Mouse (Mus musculus) forebrain, embryonic 15.5 days (tissue): ENCODE measurements around the gene Gfer. TPM values are rescaled to one million over a fixed set of nuclear protein-coding genes. Genes with fewer than 3 reads are reported as not detected.
"Not testable (repeated sequence)": the region's sequence is repeated elsewhere in the genome, so short reads cannot be mapped to it uniquely, and the experiment has no call there.

Source experiments
- ATAC-seq: fragments of 200-750 bp; cut with Nextera tagmentation; replicated peaks from 2 replicates; pipeline ENCODE4 v1.8.0; 2017; ENCODE audit warnings: mild to moderate bottlenecking, moderate TSS enrichment, moderate library complexity
- H3K27ac ChIP-seq: fragments of 300-500 bp; sonication (generic); replicated peaks from 2 replicates; pipeline ENCODE4 v1.5.1; 2015; ENCODE audit warnings: mild to moderate bottlenecking, inconsistent platforms
- H3K27me3 ChIP-seq: fragments of 300-500 bp; sonication (generic); 2 replicates; pipeline ENCODE4 v1.6.1; 2015; ENCODE audit warnings: inconsistent platforms
- H3K36me3 ChIP-seq: fragments of 300-500 bp; sonication (generic); 2 replicates; pipeline ENCODE4 v1.6.1; 2015; ENCODE audit warnings: mild to moderate bottlenecking, inconsistent platforms
- H3K4me1 ChIP-seq: fragments of 300-500 bp; sonication (generic); 2 replicates; pipeline ENCODE4 v1.6.1; 2015; ENCODE audit warnings: inconsistent platforms
- H3K4me2 ChIP-seq: fragments of 300-500 bp; sonication (generic); replicated peaks from 2 replicates; pipeline ENCODE4 v1.6.1; 2015; ENCODE audit warnings: mild to moderate bottlenecking, inconsistent platforms
- H3K4me3 ChIP-seq: fragments of 300-500 bp; sonication (generic); 2 replicates; pipeline ENCODE4 v1.5.1; 2015; ENCODE audit warnings: mild to moderate bottlenecking, inconsistent platforms
- H3K9ac ChIP-seq: fragments of 300-500 bp; sonication (generic); replicated peaks from 2 replicates; pipeline ENCODE4 v1.6.1; 2015; ENCODE audit warnings: mild to moderate bottlenecking, inconsistent platforms
- H3K9me3 ChIP-seq: fragments of 300-500 bp; sonication (generic); 2 replicates; pipeline ENCODE4 v1.6.1; 2016; ENCODE audit warnings: inconsistent platforms
- WGBS: fragments of 180-500 bp; shearing (Covaris S2); methylation state at CpG from one replicate; pipeline ENCODE4 v1.1.7; 2015; ENCODE audit warnings: mixed read lengths; 5-methylcytosine and 5-hydroxymethylcytosine counted together
- polyA plus RNA-seq: library from polyadenylated mRNA; unstranded; fragments of >200 nt; fragmentation: Nextera tagmentation; extraction: Ambion mirVana; gene quantifications from 2 replicates; pipeline ENCODE4 v1.2.1, GENCODE M21; 2015

Gene Gfer
- polyA plus RNA-seq, 1 experiment from 2014 or later = 38.7 TPM

- under 1% methylated on average over 11 of the region's 11 CpGs for WGBS
- Histone ChIP-seq H3K4me1 (peaks cover 40% of the 10 kb centered on the region), H3K36me3 (peaks cover 18% of the 10 kb centered on the region), H3K4me3 (peak overlapping the region; percentile 88), H3K4me2 (peak overlapping the region; percentile 70), H3K9ac (peak overlapping the region; percentile 77), H3K27ac (peak overlapping the region; percentile 86; the same call in 1 of the 2 replicates)
- not testable (repeated sequence) for ATAC-seq, H3K27me3 ChIP-seq, H3K9me3 ChIP-seq
These were observed 24.7 kb upstream of the Gfer start for GRCm38 (mm10) chr17:24720616-24721015.

DNA sequence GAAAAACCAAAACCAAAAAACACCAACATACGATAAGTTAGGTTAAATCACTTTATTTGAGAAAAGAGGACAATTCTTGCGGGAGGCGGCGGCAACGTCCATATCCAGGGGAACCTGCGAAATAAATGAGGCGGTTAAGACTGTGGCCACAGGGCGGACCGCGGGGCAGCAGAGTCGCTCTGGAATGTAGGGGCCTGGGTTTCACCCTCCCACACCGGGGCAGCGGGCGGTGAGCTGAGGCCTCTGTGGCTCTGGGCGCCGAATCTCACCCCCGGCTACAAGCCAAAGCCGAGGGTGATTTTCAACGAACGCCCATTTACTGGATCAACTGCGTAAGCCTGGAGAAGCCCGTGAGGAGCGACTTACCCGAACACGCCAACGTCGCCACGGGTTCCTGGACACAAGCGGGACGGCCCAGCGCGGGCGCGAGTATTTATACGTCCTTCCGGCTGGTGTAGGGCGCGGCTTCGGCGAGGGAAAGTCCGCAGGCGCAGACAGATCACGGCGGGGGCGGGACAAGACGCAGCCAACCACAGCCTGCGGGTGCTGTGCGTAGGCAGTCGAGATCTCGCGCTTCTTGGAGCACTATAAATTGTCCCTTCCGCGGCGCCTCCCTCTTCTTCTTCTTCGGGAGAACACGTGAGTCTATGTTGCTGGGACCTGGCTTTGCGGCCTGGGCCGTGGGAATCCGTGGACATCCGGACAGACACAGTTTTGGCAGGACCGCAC lies 23.7 kb upstream of the Gfer start:
- no peaks in the 10 kb centered on the region for H3K27me3 ChIP-seq
- H3K4me1 ChIP-seq = peaks cover 40% of the 10 kb centered on the region
- H3K27ac ChIP-seq = peak overlapping the region; percentile 86
- WGBS = under 1% methylated on average over 61 of the region's 61 CpGs
- peak overlapping the region; percentile 88 for H3K4me3 ChIP-seq
- H3K36me3 ChIP-seq = peaks cover 18% of the 10 kb centered on the region
- peak; percentile 99 for ATAC-seq
- no peaks in the 10 kb centered on the region for H3K9me3 ChIP-seq
- H3K4me2 ChIP-seq = peak overlapping the region; percentile 70
- H3K9ac ChIP-seq = peak overlapping the region; percentile 95

DNA sequence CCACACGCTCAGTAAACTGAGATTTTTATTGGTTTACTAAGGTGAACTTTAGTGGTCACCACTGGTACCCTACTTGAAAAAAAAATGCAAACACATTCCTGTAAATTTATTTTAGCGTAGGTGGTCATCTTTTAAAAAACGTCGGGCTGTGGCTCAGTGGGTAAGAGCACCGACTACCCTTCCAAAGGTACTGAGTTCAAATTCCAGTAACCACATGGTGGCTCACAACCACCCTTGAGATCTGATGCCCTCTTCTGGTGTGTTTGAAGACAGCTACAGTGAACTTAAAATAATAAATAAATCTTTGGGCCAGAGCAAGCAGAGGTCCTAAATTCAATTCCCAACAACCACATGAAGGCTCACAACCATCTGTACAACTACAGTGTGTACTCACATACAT lies 23.0 kb upstream of the Gfer start:
- not testable (repeated sequence) for H3K9me3 ChIP-seq, ATAC-seq, H3K27ac ChIP-seq, H3K27me3 ChIP-seq
- Histone ChIP-seq H3K4me2 (peak overlapping the region; percentile 67), H3K4me1 (peaks cover 40% of the 10 kb centered on the region), H3K36me3 (peaks cover 18% of the 10 kb centered on the region), H3K4me3 (peak overlapping the region; percentile 88), H3K9ac (peak overlapping the region; percentile 95)
- WGBS = 73% methylated on average over 5 of the region's 5 CpGs

DNA sequence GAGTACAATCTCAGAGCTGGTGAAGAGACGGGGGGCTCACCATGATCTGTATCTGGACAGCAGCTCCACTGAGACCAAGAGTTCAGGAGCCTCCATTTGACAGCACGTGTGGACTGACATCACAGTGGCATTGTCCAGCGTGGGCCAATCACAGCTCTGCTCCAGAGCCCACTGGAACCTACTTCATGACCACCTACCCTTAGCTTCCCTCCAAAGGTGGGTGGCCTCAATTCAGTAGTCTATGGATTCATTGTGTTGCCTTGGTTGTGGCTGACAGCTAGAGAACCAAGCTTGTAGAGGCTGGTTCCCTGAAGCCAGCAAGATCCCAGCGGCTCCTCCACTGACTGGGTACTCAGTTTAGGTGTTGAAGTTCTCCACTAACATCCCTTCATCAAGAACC lies 22.0 kb upstream of the Gfer start, which contains the start of the genes Rnf151 and Rps2:
Gene Rnf151 (minus strand): TSS at position 121 of the 400 bp plus-strand sequence.
Gene Rps2 (plus strand): TSS at position 174 of the 400 bp plus-strand sequence.
- Histone ChIP-seq H3K27ac (no peak within 1 kb of the TSS), H3K36me3 (peaks cover 18% of the 10 kb centered on the region), H3K4me2 (peak within 1 kb of the TSS; percentile 67), H3K4me3 (peak within 1 kb of the TSS; percentile 88), H3K9me3 (no peaks in the 10 kb centered on the region), H3K27me3 (no peaks in the 10 kb centered on the region), H3K9ac (no peak within 1 kb of the TSS), H3K4me1 (peaks cover 31% of the 10 kb centered on the region)
- 81% methylated on average over 4 of the region's 4 CpGs for WGBS
- no peak for ATAC-seq

- no peaks in the 10 kb centered on the region for H3K27me3 ChIP-seq
- H3K9ac ChIP-seq = no peak overlapping the region
- no peak for ATAC-seq
- no peak overlapping the region for H3K4me2 ChIP-seq
- peaks cover 15% of the 10 kb centered on the region for H3K4me1 ChIP-seq
- WGBS = 95% methylated on average over 15 of the region's 15 CpGs
- no peak overlapping the region for H3K27ac ChIP-seq
- 0 out of 2 replicates have a peak, but pooled peaks cover 3% of the 10 kb centered on the region for H3K36me3 ChIP-seq
- no peaks in the 10 kb centered on the region for H3K9me3 ChIP-seq
- H3K4me3 ChIP-seq = no peak overlapping the region
These were observed 20.3 kb upstream of the Gfer start for GRCm38 (mm10) chr17:24716166-24716682.

GRCm38 (mm10) chr17:24715556-24715955 lies 19.6 kb upstream of the Gfer start:
- H3K4me2 ChIP-seq = no peak overlapping the region
- peaks cover 10% of the 10 kb centered on the region for H3K4me1 ChIP-seq
- H3K36me3 ChIP-seq = 0 out of 2 replicates have a peak, but pooled peaks cover 3% of the 10 kb centered on the region
- no peak overlapping the region for H3K9ac ChIP-seq
- 38% methylated on average over 6 of the region's 6 CpGs for WGBS
- no peak overlapping the region for H3K27ac ChIP-seq
- H3K27me3 ChIP-seq = no peaks in the 10 kb centered on the region
- ATAC-seq = no peak
- no peak overlapping the region for H3K4me3 ChIP-seq
- no peaks in the 10 kb centered on the region for H3K9me3 ChIP-seq

DNA sequence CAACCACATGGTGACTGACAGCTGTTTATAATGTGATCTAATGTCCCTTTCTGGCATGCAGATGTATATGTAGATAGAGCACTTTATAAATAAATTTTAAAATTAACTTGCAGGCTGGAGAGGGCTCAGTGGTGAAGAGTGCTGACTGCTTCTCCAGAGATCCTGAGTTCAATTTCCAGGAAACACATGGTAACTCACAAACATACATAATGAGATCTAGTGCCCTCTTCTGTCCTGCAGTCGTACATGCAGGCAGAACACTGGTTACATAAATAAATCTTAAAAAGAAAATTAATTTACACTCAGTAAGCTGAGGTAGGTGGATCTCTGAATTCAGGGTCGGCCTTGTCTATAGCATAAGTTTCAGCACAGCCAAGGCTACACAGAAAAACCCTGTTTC lies 12.7 kb upstream of the Gfer start:
- Histone ChIP-seq H3K27ac (no peak overlapping the region), H3K9me3 (no peaks in the 10 kb centered on the region), H3K4me3 (no peak overlapping the region), H3K27me3 (no peaks in the 10 kb centered on the region), H3K4me2 (no peak overlapping the region), H3K36me3 (peaks cover 19% of the 10 kb centered on the region), H3K9ac (no peak overlapping the region), H3K4me1 (peaks cover 20% of the 10 kb centered on the region)
- ATAC-seq = no peak
- 36% methylated on average over 2 of the region's 2 CpGs for WGBS

DNA sequence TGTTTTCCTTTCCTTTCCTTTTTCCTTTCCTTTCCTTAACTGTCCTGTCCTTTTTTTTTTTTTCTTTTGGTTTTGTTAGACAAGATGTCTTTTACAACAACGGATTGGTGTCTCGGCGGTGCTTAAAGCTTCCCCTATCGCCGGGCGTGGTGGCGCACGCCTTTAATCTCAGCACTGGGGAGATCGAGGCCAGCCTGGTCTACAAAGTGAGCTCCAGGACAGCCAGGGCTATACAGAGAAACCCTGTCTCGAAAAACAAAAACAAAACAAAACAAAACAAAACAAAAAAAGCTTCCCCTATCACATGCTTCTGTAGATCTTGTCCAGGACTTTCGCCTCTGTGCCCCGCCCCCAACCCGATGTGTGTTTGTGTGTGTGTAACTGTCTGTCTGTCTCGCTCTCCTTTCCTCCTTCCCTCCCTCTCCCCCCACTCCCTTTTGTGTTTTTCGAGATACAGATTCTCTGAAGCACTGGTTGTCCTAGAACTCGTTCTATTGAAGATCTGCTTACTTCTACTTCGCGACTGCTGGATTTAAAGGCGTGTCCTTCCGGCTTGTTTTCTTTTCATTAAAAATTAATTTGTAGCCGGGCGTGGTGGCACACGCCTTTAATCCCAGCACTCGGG lies 12.0 kb upstream of the Gfer start:
- H3K4me2 ChIP-seq = peak overlapping the region; percentile 61
- ATAC-seq = peak; percentile 72
- peaks cover 21% of the 10 kb centered on the region for H3K36me3 ChIP-seq
- WGBS = 6% methylated on average over 24 of the region's 24 CpGs
- peak overlapping the region; percentile 57 for H3K9ac ChIP-seq
- H3K27ac ChIP-seq = peak overlapping the region; percentile 80
- H3K4me3 ChIP-seq = peak overlapping the region; percentile 64
- H3K27me3 ChIP-seq = no peaks in the 10 kb centered on the region
- H3K9me3 ChIP-seq = no peaks in the 10 kb centered on the region
- peaks cover 20% of the 10 kb centered on the region for H3K4me1 ChIP-seq

DNA sequence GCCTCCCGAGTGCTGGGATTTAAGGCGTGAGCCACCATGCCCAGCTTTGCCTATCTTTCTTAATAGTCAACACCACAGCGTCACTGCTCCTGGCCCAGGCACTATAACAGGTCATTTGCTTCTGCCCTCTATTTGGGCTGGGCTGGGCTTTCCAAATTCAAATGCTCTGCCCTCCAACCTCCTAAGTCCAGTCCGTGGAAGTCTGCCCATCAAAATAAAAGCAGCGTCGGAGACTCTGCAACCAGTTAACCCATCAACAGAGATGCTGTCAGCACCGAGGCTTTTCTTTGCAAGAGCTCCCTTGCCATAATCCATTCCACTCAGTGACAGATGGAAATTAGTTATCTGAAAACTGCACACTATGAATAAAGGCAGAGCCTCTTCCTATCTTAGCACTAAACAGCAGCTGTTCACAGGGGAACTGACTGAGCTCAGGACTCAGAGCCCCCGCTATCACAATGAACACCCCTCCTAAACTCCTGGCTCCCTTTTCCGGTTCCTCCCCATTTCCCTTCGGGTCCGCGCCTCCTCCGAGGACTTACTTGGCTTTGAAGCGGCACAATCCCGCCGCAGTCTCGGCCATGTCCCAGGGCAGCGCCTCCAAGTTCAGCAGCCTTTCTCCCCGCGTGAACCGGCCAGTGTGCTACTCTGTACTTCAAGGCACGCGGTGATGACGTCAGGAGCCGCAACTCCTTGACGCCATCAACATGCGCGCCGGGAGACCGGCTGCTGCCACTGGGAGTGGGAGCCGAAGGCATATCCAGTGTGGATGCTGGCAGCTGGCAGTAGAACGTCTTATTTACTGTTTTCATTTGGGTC lies 11.2 kb upstream of the Gfer start, which contains the start of gene Tbl3:
Gene Tbl3 (minus strand): TSS at position 679 of the 819 bp plus-strand sequence.
- H3K9ac ChIP-seq = peak within 1 kb of the TSS; percentile 57
- H3K9me3 ChIP-seq = no peaks in the 10 kb centered on the region
- 4% methylated on average over 32 of the region's 32 CpGs for WGBS
- H3K36me3 ChIP-seq = peaks cover 26% of the 10 kb centered on the region
- no peaks in the 10 kb centered on the region for H3K27me3 ChIP-seq
- peak within 1 kb of the TSS; percentile 61 for H3K4me2 ChIP-seq
- H3K4me1 ChIP-seq = peaks cover 20% of the 10 kb centered on the region
- peak within 1 kb of the TSS; percentile 64 for H3K4me3 ChIP-seq
- ATAC-seq = peak; percentile 92
- H3K27ac ChIP-seq = peak within 1 kb of the TSS; percentile 80

DNA sequence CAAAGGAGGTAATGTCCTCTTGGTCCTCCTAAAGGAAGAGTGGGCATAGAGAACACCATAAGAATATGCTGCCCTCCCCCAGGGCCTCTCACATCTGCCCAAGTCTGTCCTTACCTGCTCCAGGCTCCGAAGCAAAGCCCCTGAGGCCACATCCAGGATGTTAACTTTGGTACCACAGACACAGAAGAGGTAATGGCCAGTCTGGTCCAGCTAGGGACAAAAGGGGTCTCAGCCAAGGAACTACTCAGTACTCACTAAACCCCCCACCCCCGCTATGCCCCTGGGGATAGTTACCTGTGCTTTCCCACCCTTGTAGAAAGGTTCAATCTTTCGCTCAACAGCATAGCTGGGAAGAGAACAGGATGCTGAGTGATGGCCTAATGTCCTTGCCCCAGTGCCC lies 9.9 kb upstream of the Gfer start:
- H3K9ac ChIP-seq = no peak overlapping the region
- H3K4me2 ChIP-seq = 0 out of 2 replicates have a peak overlapping the region, but pooled peaks have one; percentile 61
- no peaks in the 10 kb centered on the region for H3K27me3 ChIP-seq
- no peak overlapping the region for H3K27ac ChIP-seq
- 0 out of 2 replicates have a peak overlapping the region, but pooled peaks have one; percentile 64 for H3K4me3 ChIP-seq
- H3K36me3 ChIP-seq = peaks cover 39% of the 10 kb centered on the region
- no peaks in the 10 kb centered on the region for H3K9me3 ChIP-seq
- WGBS = 94% methylated on average over 3 of the region's 3 CpGs
- no peak for ATAC-seq
- peaks cover 20% of the 10 kb centered on the region for H3K4me1 ChIP-seq

DNA sequence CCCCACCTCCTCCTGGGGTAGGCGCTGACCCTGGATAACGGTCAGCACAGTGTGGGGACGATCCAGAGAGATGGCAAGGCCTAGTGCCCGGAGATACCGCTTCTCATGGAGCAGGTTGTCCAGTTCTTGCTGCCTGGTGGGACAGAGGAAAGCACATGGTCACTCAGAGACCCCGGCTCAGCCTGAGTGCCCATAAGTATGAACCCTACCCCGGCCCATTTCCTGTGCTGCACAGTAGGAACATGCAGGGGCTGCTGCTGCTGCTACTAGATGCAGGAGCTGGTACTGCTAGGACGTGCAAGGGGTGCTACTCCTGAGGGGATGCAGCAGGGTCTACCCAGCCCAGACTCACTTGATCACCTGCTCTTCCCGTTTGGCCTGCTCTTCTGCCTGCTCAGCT lies 5.3 kb upstream of the Gfer start:
- H3K27ac ChIP-seq = no peak overlapping the region
- ATAC-seq = no peak
- H3K4me3 ChIP-seq = no peak overlapping the region
- no peak overlapping the region for H3K9ac ChIP-seq
- H3K4me1 ChIP-seq = peaks cover 14% of the 10 kb centered on the region
- H3K36me3 ChIP-seq = peaks cover 49% of the 10 kb centered on the region
- H3K9me3 ChIP-seq = no peaks in the 10 kb centered on the region
- H3K27me3 ChIP-seq = no peaks in the 10 kb centered on the region
- WGBS = 92% methylated on average over 9 of the region's 9 CpGs
- H3K4me2 ChIP-seq = no peak overlapping the region
